Comparison of ENCODE assay signal across 24 mouse cellular contexts in the genomic region with DNA sequence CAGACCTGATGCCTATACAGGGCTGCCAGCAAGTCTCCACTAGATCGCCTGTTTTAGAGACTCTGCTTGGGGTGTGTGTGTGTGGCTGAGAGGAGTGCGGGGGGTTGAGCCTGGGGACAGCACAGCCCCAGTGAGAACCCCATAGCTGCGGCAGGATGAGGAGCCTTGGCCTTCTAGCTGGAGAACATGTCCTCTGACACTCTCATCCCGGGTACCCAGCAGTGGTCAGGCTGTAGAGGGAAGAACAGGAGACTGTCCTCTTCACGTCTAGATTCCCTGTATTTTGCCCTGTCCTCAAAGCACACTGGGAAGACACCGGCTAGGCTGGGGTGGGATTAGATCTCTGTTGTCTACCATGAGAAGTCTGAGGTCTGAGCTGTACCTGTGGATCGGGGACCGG. TPM values are rescaled to one million over a fixed set of nuclear protein-coding genes. Genes with fewer than 3 reads are reported as not detected.
A peak's percentile ranks its signal among the peaks of the same experiment; 100 is the strongest.
DNase-seq lines count a peak whose midpoint lies in the region; ATAC-seq and TF ChIP-seq lines count a peak whose summit lies in the region.
"Had no signal": no experiment of that assay in that cellular context is flagged by ENCODE, and none has a peak within 500 bp of the region (broad histone marks: within the 10 kb centered on the region; RNA-seq: fewer than 3 reads in every experiment).

No protein-coding gene starts in this region.

- H3K27me3 ChIP-seq in forebrain, embryonic 10.5 days (ENCODE audit: poor library complexity, severe bottlenecking) = peaks cover 99% of the 10 kb centered on the region
- H3K27me3 ChIP-seq in forebrain, embryonic 15.5 days = 0 out of 2 replicates have a peak, but pooled peaks cover 4% of the 10 kb centered on the region
- peaks cover 99% of the 10 kb centered on the region for H3K27me3 ChIP-seq in hindbrain, embryonic 10.5 days (ENCODE audit: insufficient read depth, poor library complexity, severe bottlenecking)
- H3K27me3 ChIP-seq in hindbrain, embryonic 14.5 days (ENCODE audit: control insufficient read depth, insufficient read depth, low read length) = peaks cover 12% of the 10 kb centered on the region; the same call in 1 of the 2 replicates
- peaks cover 76% of the 10 kb centered on the region for H3K27me3 ChIP-seq in E14TG2a.4 (ENCODE audit: insufficient read depth, low read length)
- peaks cover 74% of the 10 kb centered on the region for H3K27me3 ChIP-seq in limb, embryonic 12.5 days

- no peak for TF ChIP-seq CTCF in E14TG2a.4 (conservative IDR thresholded peaks at IDR 0.05; ENCODE audit: low read length)
- no peak for TF ChIP-seq CTCF in layer of hippocampus, adult 2 months (conservative IDR thresholded peaks at IDR 0.05)

- no peak for ATAC-seq in forebrain, embryonic 15.5 days (replicated peaks)
- ATAC-seq in hindbrain, embryonic 14.5 days (ENCODE audit: low FRiP score) = no peak
- no peak for ATAC-seq in limb, embryonic 12.5 days (ENCODE audit: insufficient number of reproducible peaks, insufficient read depth, low FRiP score, low TSS enrichment, low read depth)
- ATAC-seq: inflammation-experienced regulatory T-cells, adult 6 months had no signal

- peaks cover 20% of the 10 kb centered on the region for H3K4me1 ChIP-seq in forebrain, embryonic 10.5 days
- H3K4me1 ChIP-seq in forebrain, embryonic 15.5 days = peaks cover 11% of the 10 kb centered on the region
- peaks cover 41% of the 10 kb centered on the region for H3K4me1 ChIP-seq in hindbrain, embryonic 10.5 days (replicated peaks)
- H3K4me1 ChIP-seq in hindbrain, embryonic 14.5 days (replicated peaks; ENCODE audit: control insufficient read depth, insufficient read depth, low read length) = peaks cover 11% of the 10 kb centered on the region; the same call in 1 of the 2 replicates
- H3K4me1 ChIP-seq in E14TG2a.4 (replicated peaks; ENCODE audit: low read depth, low read length) = peaks cover 59% of the 10 kb centered on the region
- H3K4me1 ChIP-seq in limb, embryonic 12.5 days (replicated peaks) = peaks cover 9% of the 10 kb centered on the region

- H3K27ac ChIP-seq in forebrain, embryonic 10.5 days = peak overlapping the region; percentile 79
- H3K27ac ChIP-seq in forebrain, embryonic 15.5 days (replicated peaks) = no peak overlapping the region
- peak overlapping the region; percentile 86 for H3K27ac ChIP-seq in hindbrain, embryonic 10.5 days
- H3K27ac ChIP-seq in hindbrain, embryonic 14.5 days = no peak overlapping the region
- no peak overlapping the region for H3K27ac ChIP-seq in limb, embryonic 12.5 days
- no peak overlapping the region for H3K27ac ChIP-seq in layer of hippocampus, adult 2 months
- H3K27ac ChIP-seq: liver, embryonic 14.5 days had no signal

- no peak for DNase-seq in forebrain, embryonic 10.5 days (ENCODE audit: extremely low spot score, low spot score)
- DNase-seq in hindbrain, embryonic 10.5 days (ENCODE audit: low spot score) = no peak
- DNase-seq in hindbrain, embryonic 14.5 days (ENCODE audit: low spot score) = no peak
- no peak for DNase-seq in layer of hippocampus, adult 2 months (ENCODE audit: low spot score in 2 of 2)
- no peak for DNase-seq in adrenal gland, adult 18-20 months (ENCODE audit: low spot score in 2 of 2)
- DNase-seq: adrenal gland, postnatal 10 days; cerebellum, adult 11 months; cerebellum, postnatal 14 days; gastrocnemius, postnatal 36 days; layer of hippocampus, postnatal 36 days; lung, postnatal 10 days; right cerebral cortex, postnatal 25 days had no signal

- H3K9me3 ChIP-seq in forebrain, embryonic 10.5 days = no peaks in the 10 kb centered on the region
- no peaks in the 10 kb centered on the region for H3K9me3 ChIP-seq in forebrain, embryonic 15.5 days
- no peaks in the 10 kb centered on the region for H3K9me3 ChIP-seq in hindbrain, embryonic 10.5 days
- no peaks in the 10 kb centered on the region for H3K9me3 ChIP-seq in hindbrain, embryonic 14.5 days (ENCODE audit: control insufficient read depth, low read length)
- H3K9me3 ChIP-seq in E14TG2a.4 (ENCODE audit: low read length) = no peaks in the 10 kb centered on the region
- H3K9me3 ChIP-seq in limb, embryonic 12.5 days = no peaks in the 10 kb centered on the region
- H3K9me3 ChIP-seq: megakaryocyte, embryonic 14.5 days had no signal

- H3K4me3 ChIP-seq in forebrain, embryonic 10.5 days = peak overlapping the region; percentile 50
- no peak overlapping the region for H3K4me3 ChIP-seq in forebrain, embryonic 15.5 days
- H3K4me3 ChIP-seq in hindbrain, embryonic 10.5 days = peak overlapping the region; percentile 47
- no peak overlapping the region for H3K4me3 ChIP-seq in hindbrain, embryonic 14.5 days (replicated peaks; ENCODE audit: low read length)
- peak overlapping the region; percentile 60 for H3K4me3 ChIP-seq in E14TG2a.4 (replicated peaks; ENCODE audit: low read length)
- H3K4me3 ChIP-seq in limb, embryonic 12.5 days (replicated peaks) = no peak overlapping the region
- no peak overlapping the region for H3K4me3 ChIP-seq in layer of hippocampus, adult 2 months
- H3K4me3 ChIP-seq: megakaryocyte, embryonic 14.5 days had no signal

- H3K9ac ChIP-seq in forebrain, embryonic 15.5 days (replicated peaks) = no peak overlapping the region
- H3K9ac ChIP-seq in hindbrain, embryonic 14.5 days = no peak overlapping the region
- H3K9ac ChIP-seq in limb, embryonic 12.5 days (replicated peaks) = peak overlapping the region; percentile 54; the same call in 1 of the 2 replicates
- H3K9ac ChIP-seq: liver, embryonic 14.5 days had no signal

- no peaks in the 10 kb centered on the region for H3K36me3 ChIP-seq in forebrain, embryonic 10.5 days (replicated peaks)
- no peaks in the 10 kb centered on the region for H3K36me3 ChIP-seq in forebrain, embryonic 15.5 days
- no peaks in the 10 kb centered on the region for H3K36me3 ChIP-seq in hindbrain, embryonic 10.5 days
- no peaks in the 10 kb centered on the region for H3K36me3 ChIP-seq in hindbrain, embryonic 14.5 days (replicated peaks; ENCODE audit: control insufficient read depth, insufficient read depth)
- no peaks in the 10 kb centered on the region for H3K36me3 ChIP-seq in E14TG2a.4 (ENCODE audit: insufficient read depth, low read length)
- H3K36me3 ChIP-seq in limb, embryonic 12.5 days = no peaks in the 10 kb centered on the region

- H3K4me2 ChIP-seq in forebrain, embryonic 15.5 days (replicated peaks) = no peak overlapping the region
- no peak overlapping the region for H3K4me2 ChIP-seq in hindbrain, embryonic 14.5 days (replicated peaks)
- H3K4me2 ChIP-seq in limb, embryonic 12.5 days = peak overlapping the region; percentile 54; the same call in 1 of the 2 replicates

- WGBS in forebrain, embryonic 10.5 days = 16% methylated on average over 8 of the region's 8 CpGs
- 18% methylated on average over 8 of the region's 8 CpGs for WGBS in forebrain, embryonic 15.5 days
- 22% methylated on average over 8 of the region's 8 CpGs for WGBS in hindbrain, embryonic 10.5 days
- WGBS in hindbrain, embryonic 14.5 days = 19% methylated on average over 8 of the region's 8 CpGs
- WGBS in limb, embryonic 12.5 days = 24% methylated on average over 8 of the region's 8 CpGs

RNA-seq across cellular contexts. Expression of gene Dnajb8, which starts 13.4 kb away (rescaled TPM):
- not detected in 2 replicates for polyA plus RNA-seq in forebrain, embryonic 10.5 days (2016; fragmentation: Nextera tagmentation; extraction: Ambion mirVana)
- polyA plus RNA-seq in forebrain, embryonic 15.5 days (2015; fragmentation: Nextera tagmentation; extraction: Ambion mirVana) = not detected in 2 replicates
- polyA plus RNA-seq in hindbrain, embryonic 10.5 days (2016; fragmentation: Nextera tagmentation; extraction: Ambion mirVana) = not detected in 2 replicates
- polyA plus RNA-seq in hindbrain, embryonic 14.5 days (2014; fragmentation: Nextera tagmentation; extraction: Ambion mirVana) = not detected in 2 replicates
- not detected in 2 replicates for polyA plus RNA-seq in limb, embryonic 12.5 days (2016; fragmentation: Nextera tagmentation; extraction: Ambion mirVana)
- total RNA-seq in layer of hippocampus, adult 2 months (2021) = not detected
- total RNA-seq in adrenal gland, adult 18-20 months (2021) = not detected
- total RNA-seq: adrenal gland, postnatal 10 days; CH12.LX; gastrocnemius, postnatal 36 days; layer of hippocampus, postnatal 36 days had no signal
- polyA plus RNA-seq: brain, embryonic 14.5 days; heart, postnatal 0 days; inflammation-experienced regulatory T-cells, adult 6 months; kidney, embryonic 14.5 days; limb, embryonic 11.5 days; liver, embryonic 14.5 days; stomach, embryonic 16.5 days had no signal

RNA-seq across cellular contexts. Expression of gene Gata2, which starts 41.8 kb away (rescaled TPM):
- 18.2 and 19.6 TPM in 2 replicates for polyA plus RNA-seq in forebrain, embryonic 10.5 days (2016; fragmentation: Nextera tagmentation; extraction: Ambion mirVana)
- polyA plus RNA-seq in forebrain, embryonic 15.5 days (2015; fragmentation: Nextera tagmentation; extraction: Ambion mirVana) = 2.1 and 2.7 TPM in 2 replicates
- polyA plus RNA-seq in hindbrain, embryonic 10.5 days (2016; fragmentation: Nextera tagmentation; extraction: Ambion mirVana) = 20.0 and 20.8 TPM in 2 replicates
- polyA plus RNA-seq in hindbrain, embryonic 14.5 days (2014; fragmentation: Nextera tagmentation; extraction: Ambion mirVana) = 19.1 and 19.2 TPM in 2 replicates
- 5.7 and 8.6 TPM in 2 replicates for polyA plus RNA-seq in limb, embryonic 12.5 days (2016; fragmentation: Nextera tagmentation; extraction: Ambion mirVana)
- 1 to 10 TPM; 6.8 to 7.7 TPM for total RNA-seq in layer of hippocampus, adult 2 months (2021)
- 10 to 100 TPM; 23.5 to 28.8 TPM for total RNA-seq in adrenal gland, adult 18-20 months (2021)
- total RNA-seq: CH12.LX had no signal
- polyA plus RNA-seq: inflammation-experienced regulatory T-cells, adult 6 months had no signal

Comparison
In these comparisons a context has a peak if more than half of its experiments do, and no peak if none do; other contexts are left out.
1. H3K27ac ChIP-seq: peak in forebrain, embryonic 10.5 days (single experiment) and hindbrain, embryonic 10.5 days (single experiment); none in forebrain, embryonic 15.5 days (single experiment), hindbrain, embryonic 14.5 days (single experiment), limb, embryonic 12.5 days (single experiment) and layer of hippocampus, adult 2 months (single experiment).
2. H3K4me3 ChIP-seq: peak in forebrain, embryonic 10.5 days (single experiment), hindbrain, embryonic 10.5 days (single experiment) and E14TG2a.4 (single experiment); none in forebrain, embryonic 15.5 days (single experiment), hindbrain, embryonic 14.5 days (single experiment), limb, embryonic 12.5 days (single experiment) and layer of hippocampus, adult 2 months (single experiment).